In genomic region chr11:106788775-106789459, GRCm38 (mm10) we compare ENCODE assay signal across 8 mouse cellular contexts. TPM values are rescaled to one million over a fixed set of nuclear protein-coding genes. Genes with fewer than 3 reads are reported as not detected.
A peak's percentile ranks its signal among the peaks of the same experiment; 100 is the strongest.
DNase-seq lines count a peak whose midpoint lies in the region; ATAC-seq lines count a peak whose summit lies in the region.

Gene Ddx5, minus strand, starts transcription at chr11:106789185.
Gene Cep95, plus strand, starts transcription at chr11:106789252.

- peaks cover 48% of the 10 kb centered on the region for H3K36me3 ChIP-seq in intestine, embryonic 14.5 days (ENCODE audit: control insufficient read depth, insufficient read depth, low read length)

- H3K4me1 ChIP-seq in intestine, embryonic 14.5 days (replicated peaks; ENCODE audit: control insufficient read depth, insufficient read depth, low read length) = peaks cover 23% of the 10 kb centered on the region

- under 1% methylated on average over 51 of the region's 58 CpGs for WGBS in intestine, embryonic 14.5 days

- peak within 1 kb of the TSS; percentile 100 for H3K4me3 ChIP-seq in intestine, embryonic 14.5 days (ENCODE audit: low read depth, low read length)

- peak within 1 kb of the TSS; percentile 97 for H3K27ac ChIP-seq in intestine, embryonic 14.5 days (ENCODE audit: low read depth)

- no peaks in the 10 kb centered on the region for H3K9me3 ChIP-seq in intestine, embryonic 14.5 days (ENCODE audit: control insufficient read depth, low read length)

- peak; percentile 91 for ATAC-seq in intestine, embryonic 14.5 days (replicated peaks; ENCODE audit: low FRiP score, low TSS enrichment, low read depth)
- ATAC-seq in megakaryocyte progenitor cell, adult 5-6 weeks (replicated peaks; ENCODE audit: poor library complexity) = peak; percentile 68

- DNase-seq in adrenal gland, postnatal 10 days = peak; percentile 96
- DNase-seq in embryo, embryonic 11.5 days (ENCODE audit: low read depth, low spot score) = peak; percentile 97
- peak; percentile 96 to 99 for DNase-seq in gastrocnemius, postnatal 36 days
- peak; percentile 99 for DNase-seq in intestine, embryonic 14.5 days (ENCODE audit: low spot score)
- peak; percentile 96 to 98 for DNase-seq in left cerebral cortex, postnatal 10 days (ENCODE audit: extremely low spot score in 1 of 2, low spot score in 2 of 2)
- peak; percentile 97 to 98 for DNase-seq in right cerebral cortex, postnatal 10 days (ENCODE audit: low spot score in 2 of 2)
- DNase-seq in urinary bladder, postnatal 4 days (ENCODE audit: low spot score in 2 of 2) = peak; percentile 96 to 98

- peak within 1 kb of the TSS; percentile 100 for H3K9ac ChIP-seq in intestine, embryonic 14.5 days (ENCODE audit: low read length)

- intact Hi-C loops in gastrocnemius, postnatal 36 days (cut with DNase I) = no loop called here
- intact Hi-C loops in left cerebral cortex, postnatal 10 days (cut with DNase I) = no loop called here

- H3K4me2 ChIP-seq in intestine, embryonic 14.5 days (ENCODE audit: low read length) = peak within 1 kb of the TSS; percentile 61

- no peaks in the 10 kb centered on the region for H3K27me3 ChIP-seq in intestine, embryonic 14.5 days (replicated peaks; ENCODE audit: control insufficient read depth, insufficient read depth, low read length)

RNA-seq across cellular contexts. Expression of gene Ddx5, which starts in this region (rescaled TPM):
- 100 to 1,000 TPM; 611 to 691 TPM for total RNA-seq in adrenal gland, postnatal 10 days (2021)
- 100 to 1,000 TPM; 185 to 233 TPM for total RNA-seq in gastrocnemius, postnatal 36 days (2021)
- 340 and 353 TPM in 2 replicates for polyA plus RNA-seq in intestine, embryonic 14.5 days (2014; fragmentation: Nextera tagmentation; extraction: Ambion mirVana)
- total RNA-seq in left cerebral cortex, postnatal 10 days (2021) = 100 to 1,000 TPM; 607 to 644 TPM
- 850 and 903 TPM in 2 replicates for total RNA-seq in megakaryocyte progenitor cell, adult 5-6 weeks (2015)
- total RNA-seq in megakaryocyte progenitor cell, adult 5-6 weeks (2017) = 1,040 and 1,207 TPM in 2 replicates

RNA-seq across cellular contexts. Expression of gene Cep95, which starts in this region (rescaled TPM):
- total RNA-seq in adrenal gland, postnatal 10 days (2021) = 10 to 100 TPM in 1 of 2 experiments, 1 to 10 TPM in 1; 6.2 to 13.0 TPM
- total RNA-seq in gastrocnemius, postnatal 36 days (2021) = 1 to 10 TPM; 3.1 to 3.9 TPM
- 19.3 and 19.4 TPM in 2 replicates for polyA plus RNA-seq in intestine, embryonic 14.5 days (2014; fragmentation: Nextera tagmentation; extraction: Ambion mirVana)
- 10 to 100 TPM in 1 of 2 experiments, 1 to 10 TPM in 1; 8.7 to 10.3 TPM for total RNA-seq in left cerebral cortex, postnatal 10 days (2021)
- total RNA-seq in megakaryocyte progenitor cell, adult 5-6 weeks (2015) = 16.9 and 22.0 TPM in 2 replicates
- total RNA-seq in megakaryocyte progenitor cell, adult 5-6 weeks (2017) = 15.6 and 21.3 TPM in 2 replicates

Comparison
In these comparisons a context has a peak if more than half of its experiments do, and no peak if none do; other contexts are left out.
1. Peak in every context shown above with its lines: DNase-seq, ATAC-seq, H3K4me3 ChIP-seq and H3K27ac ChIP-seq.